10 mouse cellular contexts compared by ENCODE assay signal in genomic region chr4:53115410-53115809, GRCm38 (mm10). TPM values are rescaled to one million over a fixed set of nuclear protein-coding genes. Genes with fewer than 3 reads are reported as not detected.
DNase-seq lines count a peak whose midpoint lies in the region; ATAC-seq and TF ChIP-seq lines count a peak whose summit lies in the region.
"Had no signal": no experiment of that assay in that cellular context is flagged by ENCODE, and none has a peak within 500 bp of the region (broad histone marks: within the 10 kb centered on the region; RNA-seq: fewer than 3 reads in every experiment).

No protein-coding gene starts in this region.

- peak; percentile 49 for DNase-seq in retina, postnatal 1 day
- DNase-seq in retina, embryonic 14.5 days (ENCODE audit: low spot score), result no peak
- DNase-seq in heart, postnatal 25 days (ENCODE audit: low spot score), result peak; percentile 36
- DNase-seq in layer of hippocampus, postnatal 25 days (ENCODE audit: extremely low spot score in 1 of 2, low spot score in 1 of 2), result no peak
- no peak for DNase-seq in Muller cell, postnatal 12 days (ENCODE audit: inconsistent ontology term)
- DNase-seq: cerebellum, adult 11 months; thymus, postnatal 4 days had no signal

- no peaks in the 10 kb centered on the region for H3K9me3 ChIP-seq in intestine, embryonic 16.5 days (ENCODE audit: control insufficient read depth, low read length)
- no peaks in the 10 kb centered on the region for H3K9me3 ChIP-seq in intestine, postnatal 0 days (ENCODE audit: control insufficient read depth)

- no peak overlapping the region for H3K27ac ChIP-seq in intestine, embryonic 16.5 days (ENCODE audit: low read length)
- no peak overlapping the region for H3K27ac ChIP-seq in intestine, postnatal 0 days (ENCODE audit: low read depth, low read length)
- peak overlapping the region; percentile 33; the same call in 1 of the 2 replicates for H3K27ac ChIP-seq in olfactory bulb, adult 2 months (ENCODE audit: insufficient read depth, low read depth, low read length)

- TF ChIP-seq POLR2A in olfactory bulb, adult 2 months (IDR thresholded peaks at IDR 0.05; ENCODE audit: insufficient read depth, low read depth, low read length), result no peak

- H3K4me2 ChIP-seq in intestine, embryonic 16.5 days (ENCODE audit: low read depth, low read length), result no peak overlapping the region
- no peak overlapping the region for H3K4me2 ChIP-seq in intestine, postnatal 0 days (replicated peaks; ENCODE audit: low read depth)

- intact Hi-C loops in heart, postnatal 25 days (cut with DNase I), result loop anchor here (5.0 kb wide), 2 partner anchors 82 to 102 kb away; no protein-coding TSS in a partner anchor

- 60% methylated on average over 4 of the region's 4 CpGs for WGBS in intestine, embryonic 16.5 days
- WGBS in intestine, postnatal 0 days, result 63% methylated on average over 4 of the region's 4 CpGs
- WGBS in olfactory bulb, adult 2 months, result 52% methylated on average over 4 of the region's 4 CpGs

- no peaks in the 10 kb centered on the region for H3K36me3 ChIP-seq in intestine, embryonic 16.5 days (ENCODE audit: control insufficient read depth, insufficient read depth, low read length)
- peaks cover 5% of the 10 kb centered on the region; the same call in 1 of the 2 replicates for H3K36me3 ChIP-seq in intestine, postnatal 0 days (ENCODE audit: control insufficient read depth, insufficient read depth)

- TF ChIP-seq CTCF in intestine, postnatal 0 days (IDR thresholded peaks at IDR 0.05; ENCODE audit: low read depth), result no peak
- TF ChIP-seq CTCF in olfactory bulb, adult 2 months (IDR thresholded peaks at IDR 0.05; ENCODE audit: insufficient read depth, low read depth, low read length), result no peak

- 0 out of 2 replicates have a peak, but pooled peaks cover 2% of the 10 kb centered on the region for H3K4me1 ChIP-seq in intestine, embryonic 16.5 days (ENCODE audit: control insufficient read depth, insufficient read depth, low read length)
- no peaks in the 10 kb centered on the region for H3K4me1 ChIP-seq in intestine, postnatal 0 days (replicated peaks; ENCODE audit: control insufficient read depth, insufficient read depth, low read length)
- peaks cover 12% of the 10 kb centered on the region for H3K4me1 ChIP-seq in olfactory bulb, adult 2 months (ENCODE audit: control insufficient read depth, insufficient read depth, low read length)

- H3K4me3 ChIP-seq in intestine, embryonic 16.5 days (ENCODE audit: low read length), result no peak overlapping the region
- no peak overlapping the region for H3K4me3 ChIP-seq in intestine, postnatal 0 days (ENCODE audit: low read depth, low read length)
- no peak overlapping the region for H3K4me3 ChIP-seq in olfactory bulb, adult 2 months (ENCODE audit: insufficient read depth, low read depth, low read length)

- no peak overlapping the region for H3K9ac ChIP-seq in intestine, embryonic 16.5 days (ENCODE audit: low read depth, low read length)
- no peak overlapping the region for H3K9ac ChIP-seq in intestine, postnatal 0 days (ENCODE audit: low read depth, low read length)

- no peaks in the 10 kb centered on the region for H3K27me3 ChIP-seq in intestine, embryonic 16.5 days (replicated peaks; ENCODE audit: control insufficient read depth, insufficient read depth, low read length)
- no peaks in the 10 kb centered on the region for H3K27me3 ChIP-seq in intestine, postnatal 0 days (replicated peaks; ENCODE audit: control insufficient read depth, insufficient read depth, low read length)

- 0 out of 2 replicates have a peak, but pooled peaks have one; percentile 30 for ATAC-seq in intestine, embryonic 16.5 days
- no peak; the same call in 1 of the 2 replicates for ATAC-seq in intestine, postnatal 0 days

RNA-seq across cellular contexts. Expression of gene Abca1, which starts 44.3 kb away (rescaled TPM):
- 2.3 and 2.4 TPM in 2 replicates for polyA plus RNA-seq in intestine, embryonic 16.5 days (2015; fragmentation: Nextera tagmentation; extraction: Ambion mirVana)
- 1.4 and 1.5 TPM in 2 replicates for polyA plus RNA-seq in intestine, postnatal 0 days (2015; fragmentation: Nextera tagmentation; extraction: Ambion mirVana)
- total RNA-seq in heart, postnatal 25 days (2021), result 10 to 100 TPM; 13.6 to 19.7 TPM
- 44.5 and 149 TPM in 2 replicates for polyA plus RNA-seq in olfactory bulb, adult 2 months (2012; ENCODE audit: insufficient read depth, insufficient read length, low replicate concordance, missing spikeins)
- total RNA-seq in layer of hippocampus, postnatal 25 days (2021), result 10 to 100 TPM; 20.3 to 25.1 TPM

Comparison
In these comparisons a context has a peak if more than half of its experiments do, and no peak if none do; other contexts are left out.
1. DNase-seq: peak in retina, postnatal 1 day (single experiment) and heart, postnatal 25 days (single experiment); none in retina, embryonic 14.5 days (single experiment), layer of hippocampus, postnatal 25 days (0 of 2) and Muller cell, postnatal 12 days (single experiment).
2. RNA of gene Abca1, which starts 44.3 kb away (polyA plus RNA-seq): 44.5 to 149 TPM in olfactory bulb, adult 2 months; 2.3 to 2.4 TPM in intestine, embryonic 16.5 days and 1.4 to 1.5 TPM in intestine, postnatal 0 days; every median in the first group is over 10 times any median in the second.